Mouse (Mus musculus) spleen, adult 12 weeks (tissue): Measurements from ENCODE around the gene Usp29.

Source experiments
- DNase-seq: peaks from one replicate; pipeline ENCODE4 v3.0.0; 2022; ENCODE audit warnings: low spot score

Usp29 gene

GRCm38 (mm10) chr7:6730241-6730640 is at the start of gene Usp29, which contains the start of gene Peg3:
Gene Usp29 (plus strand): TSS chr7:6730578.
Gene Peg3 (minus strand): TSS chr7:6730431.
- no peak for DNase-seq

GRCm38 (mm10) chr7:6685511-6685910 is 44.9 kb upstream of the Usp29 start:
- DNase-seq, result no peak

GRCm38 (mm10) chr7:6696241-6697045 is 33.9 kb upstream of the Usp29 start, which contains the start of gene Zim1:
Gene Zim1 (minus strand): TSS chr7:6696450.
- DNase-seq, result no peak

- DNase-seq, result no peak
These were observed 31.1 kb upstream of the Usp29 start for GRCm38 (mm10) chr7:6699230-6699629.

GRCm38 (mm10) chr7:6707416-6708015 is 22.9 kb upstream of the Usp29 start:
- DNase-seq, result no peak

GRCm38 (mm10) chr7:6708451-6709180 is 21.8 kb upstream of the Usp29 start:
- DNase-seq, result no peak

GRCm38 (mm10) chr7:6709396-6709795 is 21.0 kb upstream of the Usp29 start:
- DNase-seq, result no peak

- DNase-seq, result no peak
These were observed 2.8 kb upstream of the Usp29 start for GRCm38 (mm10) chr7:6727351-6728121.

- no peak for DNase-seq
These were observed 2.0 kb upstream of the Usp29 start for GRCm38 (mm10) chr7:6728263-6728931.

- DNase-seq, result no peak
These were observed 1.1 kb upstream of the Usp29 start for GRCm38 (mm10) chr7:6729061-6729817.

GRCm38 (mm10) chr7:6730801-6731200 is 423 bp downstream of the Usp29 start:
- DNase-seq, result no peak

- no peak for DNase-seq
These were observed 995 bp downstream of the Usp29 start for GRCm38 (mm10) chr7:6731373-6731772.

- no peak for DNase-seq
These were observed 1.6 kb downstream of the Usp29 start for GRCm38 (mm10) chr7:6731930-6732329.

- no peak for DNase-seq
These were observed 5.7 kb downstream of the Usp29 start for GRCm38 (mm10) chr7:6736060-6736459.

GRCm38 (mm10) chr7:6744281-6744904 is 14.0 kb downstream of the Usp29 start:
- DNase-seq, result no peak

- DNase-seq, result no peak
These were observed 18.8 kb downstream of the Usp29 start for GRCm38 (mm10) chr7:6749196-6749595.

GRCm38 (mm10) chr7:6753440-6753839 is 23.1 kb downstream of the Usp29 start:
- no peak for DNase-seq

- no peak for DNase-seq
These were observed 26.5 kb downstream of the Usp29 start for GRCm38 (mm10) chr7:6756777-6757291.

GRCm38 (mm10) chr7:6759698-6760097 is 29.3 kb downstream of the Usp29 start:
- no peak for DNase-seq

GRCm38 (mm10) chr7:6760170-6760569 is 29.8 kb downstream of the Usp29 start:
- no peak for DNase-seq
